Mouse (Mus musculus) embryonic facial prominence, embryonic 15.5 days (tissue): Measurements from ENCODE around the gene Ppp1r37. TPM values are rescaled to one million over a fixed set of nuclear protein-coding genes. Genes with fewer than 3 reads are reported as not detected.
"Not testable (repeated sequence)": the region's sequence is repeated elsewhere in the genome, so short reads cannot be mapped to it uniquely, and the experiment has no call there.

ENCODE experiments used
- ATAC-seq: fragments of 200-750 bp; cut with Nextera tagmentation; 2 replicates; pipeline ENCODE4 v1.8.0; 2017; ENCODE audit warnings: low read depth, moderate TSS enrichment; ENCODE audit not compliant: insufficient number of reproducible peaks, low FRiP score, low TSS enrichment
- H3K27ac ChIP-seq: fragments of 300-500 bp; sonication (generic); replicated peaks from 2 replicates; pipeline ENCODE4 v1.5.1; 2015; ENCODE audit warnings: mild to moderate bottlenecking, inconsistent platforms
- H3K27me3 ChIP-seq: fragments of 300-500 bp; sonication (generic); 2 replicates; pipeline ENCODE4 v1.6.1; 2015; ENCODE audit warnings: inconsistent platforms
- H3K36me3 ChIP-seq: fragments of 300-500 bp; sonication (generic); 2 replicates; pipeline ENCODE4 v1.6.1; 2015; ENCODE audit warnings: mild to moderate bottlenecking, inconsistent platforms
- H3K4me1 ChIP-seq: fragments of 300-500 bp; sonication (generic); 2 replicates; pipeline ENCODE4 v1.6.1; 2015; ENCODE audit warnings: inconsistent platforms
- H3K4me2 ChIP-seq: fragments of 300-500 bp; sonication (generic); replicated peaks from 2 replicates; pipeline ENCODE4 v1.6.1; 2015; ENCODE audit warnings: mild to moderate bottlenecking, inconsistent platforms
- H3K4me3 ChIP-seq: fragments of 300-500 bp; sonication (generic); replicated peaks from 2 replicates; pipeline ENCODE4 v1.5.1; 2015; ENCODE audit warnings: mild to moderate bottlenecking, inconsistent platforms
- H3K9ac ChIP-seq: fragments of 300-500 bp; sonication (generic); 2 replicates; pipeline ENCODE4 v1.6.1; 2015; ENCODE audit warnings: inconsistent platforms
- H3K9me3 ChIP-seq: fragments of 300-500 bp; sonication (generic); replicated peaks from 2 replicates; pipeline ENCODE4 v1.6.1; 2016; ENCODE audit warnings: inconsistent platforms
- WGBS: fragments of 180-500 bp; shearing (Covaris S2); methylation state at CpG from one replicate; pipeline ENCODE4 v1.1.7; 2015; 5-methylcytosine and 5-hydroxymethylcytosine counted together
- polyA plus RNA-seq: library from polyadenylated mRNA; unstranded; fragments of >200 nt; fragmentation: Nextera tagmentation; extraction: Ambion mirVana; gene quantifications from 2 replicates; pipeline ENCODE4 v1.2.1, GENCODE M21; 2015

The Ppp1r37 gene
- polyA plus RNA-seq, 1 experiment from 2014 or later, result 36.0 TPM

- peaks cover 74% of the 10 kb centered on the region for H3K36me3 ChIP-seq
- no peaks in the 10 kb centered on the region for H3K27me3 ChIP-seq
- H3K9me3 ChIP-seq, result no peaks in the 10 kb centered on the region
- WGBS, result 86% methylated on average over 14 of the region's 14 CpGs
- H3K4me3 ChIP-seq, result no peak overlapping the region
- no peaks in the 10 kb centered on the region for H3K4me1 ChIP-seq
- no peak overlapping the region for H3K4me2 ChIP-seq
- H3K9ac ChIP-seq, result no peak overlapping the region
- no peak for ATAC-seq
- no peak overlapping the region for H3K27ac ChIP-seq
Measured at GRCm38 (mm10) chr7:19532240-19532639, 30.6 kb downstream of the Ppp1r37 start.

- Histone ChIP-seq H3K9me3 (no peaks in the 10 kb centered on the region), H3K9ac (no peak overlapping the region), H3K27me3 (no peaks in the 10 kb centered on the region), H3K4me2 (no peak overlapping the region), H3K4me3 (no peak overlapping the region), H3K4me1 (no peaks in the 10 kb centered on the region), H3K27ac (no peak overlapping the region), H3K36me3 (peaks cover 74% of the 10 kb centered on the region)
- ATAC-seq, result no peak
- WGBS, result 75% methylated on average over 10 of the region's 10 CpGs
Measured at GRCm38 (mm10) chr7:19531077-19531476, 31.8 kb downstream of the Ppp1r37 start.

DNA sequence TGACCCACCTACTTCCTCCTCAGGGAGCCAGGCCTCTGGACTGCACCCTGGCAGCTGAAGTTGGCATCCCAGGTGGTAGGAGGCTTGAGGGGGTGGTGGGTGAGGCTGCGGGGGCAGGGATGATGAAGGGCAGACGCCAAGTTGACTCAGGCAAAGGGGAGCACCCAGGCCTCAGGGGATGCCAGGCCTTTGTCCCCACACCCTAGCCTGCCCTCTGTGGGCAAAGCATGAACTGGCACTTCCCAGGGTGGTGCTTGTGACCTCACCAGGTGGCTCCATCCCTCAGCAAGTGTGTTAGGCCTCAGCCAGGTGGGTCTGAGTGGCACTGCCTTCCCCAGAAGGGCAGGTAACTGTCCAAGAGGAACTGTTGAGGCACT is 37.8 kb downstream of the Ppp1r37 start:
- Histone ChIP-seq H3K4me2 (no peak overlapping the region), H3K27me3 (peaks cover 56% of the 10 kb centered on the region), H3K4me1 (peaks cover 23% of the 10 kb centered on the region), H3K36me3 (peaks cover 18% of the 10 kb centered on the region), H3K27ac (no peak overlapping the region), H3K9me3 (no peaks in the 10 kb centered on the region), H3K4me3 (no peak overlapping the region), H3K9ac (no peak overlapping the region)
- WGBS, result 67% methylated on average over 2 of the region's 2 CpGs
- no peak for ATAC-seq

DNA sequence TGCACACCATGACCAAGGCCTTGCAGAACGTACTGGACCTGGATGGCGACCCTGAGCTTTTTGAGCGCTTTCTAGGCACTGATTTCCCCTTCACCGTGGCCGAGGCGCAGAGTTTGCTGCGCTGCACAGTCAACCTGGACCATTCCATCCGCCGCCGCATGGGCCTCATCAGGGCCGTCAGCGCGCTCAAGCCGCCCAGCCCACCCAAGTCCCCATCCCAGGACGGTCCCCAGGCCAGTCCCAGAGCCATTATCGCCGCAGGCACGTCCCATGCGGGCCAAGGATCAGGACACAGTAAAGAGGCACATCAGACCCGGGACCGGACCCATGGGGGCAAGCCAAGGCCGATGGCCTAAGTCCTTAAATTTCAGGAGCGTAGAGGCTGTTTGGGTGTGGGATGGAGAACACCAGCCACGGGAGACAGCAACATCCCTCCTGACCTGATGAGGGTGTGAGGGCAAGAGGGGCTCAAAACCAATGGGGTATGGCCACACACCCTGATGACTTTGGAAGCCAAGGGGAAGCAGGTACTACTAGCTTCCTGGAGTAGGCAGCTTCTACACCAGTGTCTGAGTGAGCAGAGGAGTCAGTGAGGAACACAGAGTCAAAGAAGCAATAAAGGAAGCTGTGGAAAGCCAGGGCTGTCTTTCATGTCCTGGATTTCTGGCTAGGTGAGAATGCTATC is 38.3 kb downstream of the Ppp1r37 start:
- 9% methylated on average over 24 of the region's 24 CpGs for WGBS

DNA sequence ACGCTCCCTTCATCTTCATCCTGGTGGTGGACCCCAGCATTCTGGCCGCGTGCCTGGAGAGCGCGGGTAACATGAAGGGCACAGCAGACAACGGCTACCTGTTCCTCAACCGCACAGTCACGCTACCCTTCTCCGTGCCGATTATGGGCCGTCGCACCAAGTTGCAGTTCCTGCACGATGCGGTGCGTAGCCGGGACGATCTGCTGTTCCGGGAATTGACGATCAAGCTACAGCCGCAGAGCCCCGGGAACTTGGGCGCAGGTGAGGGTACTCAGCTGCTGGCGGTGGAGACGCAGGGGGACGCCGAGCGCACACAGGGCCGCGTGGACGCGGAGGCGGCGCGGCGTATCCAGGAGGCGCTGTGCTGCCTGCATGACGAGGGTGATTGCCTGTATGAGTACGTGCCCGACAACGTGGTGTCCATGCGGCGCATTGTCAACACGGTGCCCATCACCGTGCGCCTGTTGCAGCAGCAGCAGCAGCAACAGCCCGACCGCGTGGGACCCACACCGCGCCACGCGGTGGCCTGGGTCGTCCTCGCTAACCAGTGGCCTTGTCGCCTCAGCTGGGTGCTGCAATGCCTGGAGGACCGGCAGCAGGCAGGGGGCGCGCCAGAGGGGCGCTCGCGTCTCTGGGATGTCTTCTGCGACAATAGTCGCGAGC is 39.0 kb downstream of the Ppp1r37 start:
- no peak overlapping the region for H3K27ac ChIP-seq
- peaks cover 29% of the 10 kb centered on the region for H3K4me1 ChIP-seq
- H3K4me3 ChIP-seq, result peak overlapping the region; percentile 46
- H3K27me3 ChIP-seq, result peaks cover 68% of the 10 kb centered on the region
- no peaks in the 10 kb centered on the region for H3K9me3 ChIP-seq
- 0 out of 2 replicates have a peak, but pooled peaks have one; percentile 47 for ATAC-seq
- peaks cover 6% of the 10 kb centered on the region for H3K36me3 ChIP-seq
- peak overlapping the region; percentile 15; the same call in 1 of the 2 replicates for H3K9ac ChIP-seq
- WGBS, result 1% methylated on average over 64 of the region's 64 CpGs
- peak overlapping the region; percentile 89 for H3K4me2 ChIP-seq

More for the DNA sequence above, 38.3 kb downstream of the Ppp1r37 start:
- Histone ChIP-seq H3K4me3 (peak overlapping the region; percentile 46), H3K9ac (no peak overlapping the region), H3K36me3 (peaks cover 13% of the 10 kb centered on the region), H3K27me3 (peaks cover 61% of the 10 kb centered on the region), H3K27ac (no peak overlapping the region), H3K4me1 (peaks cover 29% of the 10 kb centered on the region), H3K4me2 (peak overlapping the region; percentile 89), H3K9me3 (no peaks in the 10 kb centered on the region)
- ATAC-seq, result no peak

- Histone ChIP-seq H3K36me3 (no peaks in the 10 kb centered on the region), H3K9me3 (no peaks in the 10 kb centered on the region), H3K4me1 (peaks cover 29% of the 10 kb centered on the region), H3K27me3 (peaks cover 75% of the 10 kb centered on the region), H3K4me3 (peak overlapping the region; percentile 46), H3K27ac (no peak overlapping the region), H3K9ac (0 out of 2 replicates have a peak overlapping the region, but pooled peaks have one; percentile 15), H3K4me2 (peak overlapping the region; percentile 89)
- WGBS, result 8% methylated on average over 72 of the region's 72 CpGs
- ATAC-seq, result no peak
Measured at GRCm38 (mm10) chr7:19523017-19523756, 39.7 kb downstream of the Ppp1r37 start.

DNA sequence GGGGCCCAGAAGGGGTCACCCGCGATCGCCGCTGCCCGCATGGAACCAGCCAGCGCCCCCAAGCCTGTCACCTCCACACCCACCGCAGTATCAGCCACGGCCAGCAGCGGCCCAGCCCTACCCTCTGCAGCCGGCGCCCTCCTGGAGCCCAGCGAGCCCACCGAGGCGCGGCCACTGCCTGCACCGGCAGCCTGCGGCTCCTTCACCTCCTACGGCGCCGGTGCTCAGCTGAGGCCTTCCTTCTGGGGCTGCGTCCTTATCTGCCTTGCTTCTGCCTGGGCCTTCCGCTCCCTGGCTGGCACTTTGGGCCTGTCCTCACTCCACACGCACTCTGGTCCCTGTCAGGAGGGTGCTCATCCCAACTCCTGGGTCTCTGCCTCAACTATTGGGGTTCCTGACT is 42.8 kb downstream of the Ppp1r37 start:
- H3K4me3 ChIP-seq, result peak overlapping the region; percentile 15; the same call in 1 of the 2 replicates
- H3K27me3 ChIP-seq, result peaks cover 87% of the 10 kb centered on the region
- no peaks in the 10 kb centered on the region for H3K9me3 ChIP-seq
- no peak overlapping the region for H3K27ac ChIP-seq
- no peak overlapping the region for H3K9ac ChIP-seq
- H3K4me1 ChIP-seq, result peaks cover 39% of the 10 kb centered on the region
- H3K36me3 ChIP-seq, result no peaks in the 10 kb centered on the region
- WGBS, result 6% methylated on average over 23 of the region's 23 CpGs
- no peak for ATAC-seq
- H3K4me2 ChIP-seq, result peak overlapping the region; percentile 38

GRCm38 (mm10) chr7:19517652-19518365 is 45.1 kb downstream of the Ppp1r37 start, which contains the start of gene Nkpd1:
TSS of gene Nkpd1 (plus strand) at chr7:19517838.
- Histone ChIP-seq H3K27me3 (peaks cover 65% of the 10 kb centered on the region), H3K4me3 (peak within 1 kb of the TSS; percentile 20), H3K9me3 (no peaks in the 10 kb centered on the region), H3K36me3 (no peaks in the 10 kb centered on the region), H3K27ac (no peak within 1 kb of the TSS), H3K9ac (no peak within 1 kb of the TSS), H3K4me2 (peak within 1 kb of the TSS; percentile 39), H3K4me1 (peaks cover 20% of the 10 kb centered on the region)
- peak; percentile 16; the same call in 1 of the 2 replicates for ATAC-seq
- WGBS, result 5% methylated on average over 29 of the region's 29 CpGs

GRCm38 (mm10) chr7:19512353-19512752 is 50.5 kb downstream of the Ppp1r37 start:
- no peak overlapping the region for H3K4me3 ChIP-seq
- no peak overlapping the region for H3K9ac ChIP-seq
- WGBS, result 64% methylated on average over 6 of the region's 6 CpGs
- ATAC-seq, result no peak
- H3K27ac ChIP-seq, result no peak overlapping the region
- H3K27me3 ChIP-seq, result peaks cover 10% of the 10 kb centered on the region
- H3K9me3 ChIP-seq, result no peaks in the 10 kb centered on the region
- no peak overlapping the region for H3K4me2 ChIP-seq
- H3K4me1 ChIP-seq, result peaks cover 15% of the 10 kb centered on the region
- no peaks in the 10 kb centered on the region for H3K36me3 ChIP-seq

DNA sequence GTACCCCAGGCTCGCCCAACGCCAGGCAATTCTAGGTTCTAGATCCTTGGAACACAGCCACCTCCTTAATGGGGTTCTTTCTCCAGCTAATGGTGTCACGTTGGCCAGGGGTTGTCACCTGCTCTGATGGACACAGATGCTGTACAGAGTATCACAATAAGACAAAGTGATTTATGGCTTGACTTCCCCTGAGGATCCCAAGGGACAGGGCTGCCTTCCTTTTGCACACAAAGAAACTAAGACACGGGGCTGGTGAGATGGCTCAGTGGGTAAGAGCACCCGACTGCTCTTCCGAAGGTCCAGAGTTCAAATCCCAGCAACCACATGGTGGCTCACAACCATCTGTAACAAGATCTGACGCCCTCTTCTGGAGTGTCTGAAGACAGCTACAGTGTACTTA is 50.9 kb downstream of the Ppp1r37 start:
- not testable (repeated sequence) for H3K9me3 ChIP-seq, H3K9ac ChIP-seq, H3K4me2 ChIP-seq, H3K4me3 ChIP-seq, ATAC-seq, H3K36me3 ChIP-seq, H3K27me3 ChIP-seq, H3K27ac ChIP-seq
- WGBS, result 85% methylated on average over 7 of the region's 7 CpGs
- H3K4me1 ChIP-seq, result peaks cover 16% of the 10 kb centered on the region
